Mouse (Mus musculus): ENCODE measurements at regions not wholly inside any gene's neighbourhood (a gene's known extent, or its start where the extent isn't known, plus 50 kb on each side); places are given as distances from the start of the nearest gene placed in this dataset.

- no peak for DNase-seq
These were observed 490.9 kb downstream of the Prss52 start for GRCm38 (mm10) chr14:64594811-64595522.

DNA sequence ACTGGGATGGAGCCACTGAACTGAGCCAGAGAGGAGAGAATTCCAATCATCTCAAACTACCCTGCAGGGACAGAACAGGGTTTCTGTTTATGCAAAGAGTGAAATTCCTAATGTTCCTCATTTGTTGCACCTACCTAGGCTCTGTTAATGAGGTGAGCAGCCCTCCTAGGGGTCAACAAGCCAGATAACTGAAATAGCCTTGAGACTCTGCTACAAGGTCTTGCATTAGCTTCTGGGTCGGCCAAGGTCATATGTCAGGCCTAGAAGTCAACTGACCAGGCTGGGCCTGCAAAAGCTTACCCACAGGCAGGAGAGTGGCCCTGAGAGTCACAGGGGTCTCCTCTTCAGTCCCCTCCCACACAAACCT is 491.4 kb downstream of the Prss52 start:
- DNase-seq: no peak

DNA sequence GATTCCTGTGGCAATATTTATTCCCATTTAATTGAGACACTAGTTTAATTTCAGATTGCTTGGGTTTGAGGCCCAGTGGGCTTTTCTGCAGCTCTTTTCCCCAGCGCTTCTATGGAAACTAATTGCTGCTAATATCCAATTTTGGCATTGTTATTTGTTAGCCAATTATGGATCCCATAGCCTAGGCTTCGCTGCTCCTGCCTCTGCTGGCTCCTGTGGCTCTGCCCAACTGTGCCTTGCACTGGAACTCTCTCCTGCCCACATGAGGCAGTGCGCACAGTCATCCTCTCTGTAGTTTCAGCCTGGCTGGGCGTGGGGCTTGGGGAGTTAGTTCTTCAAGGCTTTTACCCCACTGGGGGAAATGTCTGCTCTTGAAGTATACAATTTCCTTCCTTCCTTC is 491.8 kb downstream of the Prss52 start:
- no peak for DNase-seq

DNA sequence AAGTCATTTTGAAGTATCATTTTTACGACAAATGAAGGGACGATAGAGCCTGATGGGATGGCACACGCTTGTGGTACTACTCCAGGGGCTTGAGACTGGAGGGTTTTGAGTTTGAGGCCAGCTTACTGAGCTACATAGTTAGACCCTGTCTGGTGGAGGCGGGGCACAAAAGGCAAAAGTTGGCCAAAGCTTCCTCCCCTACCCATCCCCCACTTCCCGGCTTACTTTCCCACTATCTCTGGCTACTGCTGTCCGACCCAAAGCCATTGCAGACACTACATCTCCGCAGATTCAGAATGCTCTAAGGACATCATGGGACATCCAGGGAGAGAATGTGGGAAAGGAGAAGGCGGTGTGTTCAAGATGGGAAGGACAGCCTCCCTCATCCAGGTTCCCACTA is 493.1 kb downstream of the Prss52 start:
- DNase-seq: no peak

Data from embryo, embryonic 11 days (tissue).